Mouse (Mus musculus) hindbrain, embryonic 16.5 days (tissue): ENCODE measurements around the gene Thsd1. TPM values are rescaled to one million over a fixed set of nuclear protein-coding genes. Genes with fewer than 3 reads are reported as not detected.

ENCODE experiments used
- ATAC-seq: fragments of 200-750 bp; cut with Nextera tagmentation; 2 replicates; pipeline ENCODE4 v1.8.0; 2017; ENCODE audit warnings: moderate TSS enrichment, moderate library complexity
- H3K27ac ChIP-seq: fragments of 300-500 bp; sonication (generic); 2 replicates; pipeline ENCODE4 v1.5.1; 2014; ENCODE audit warnings: low read depth, mild to moderate bottlenecking, control low read depth, low read length, moderate library complexity
- H3K27me3 ChIP-seq: fragments of 300-500 bp; sonication (generic); replicated peaks from 2 replicates; pipeline ENCODE4 v1.6.1; 2014; ENCODE audit warnings: low read length; ENCODE audit not compliant: control insufficient read depth, insufficient read depth
- H3K36me3 ChIP-seq: fragments of 300-500 bp; sonication (generic); 2 replicates; pipeline ENCODE4 v1.6.1; 2014; ENCODE audit warnings: mild to moderate bottlenecking, low read length, moderate library complexity, mixed read lengths; ENCODE audit not compliant: control insufficient read depth, insufficient read depth
- H3K4me1 ChIP-seq: fragments of 300-500 bp; sonication (generic); 2 replicates; pipeline ENCODE4 v1.6.1; 2014; ENCODE audit warnings: low read depth, low read length; ENCODE audit not compliant: control insufficient read depth, insufficient read depth
- H3K4me2 ChIP-seq: fragments of 300-500 bp; sonication (generic); 2 replicates; pipeline ENCODE4 v1.6.1; 2014; ENCODE audit warnings: mild to moderate bottlenecking, low read length, control low read depth, moderate library complexity
- H3K4me3 ChIP-seq: fragments of 300-500 bp; sonication (generic); 2 replicates; pipeline ENCODE4 v1.5.1; 2014; ENCODE audit warnings: mild to moderate bottlenecking, low read length, control low read depth, moderate library complexity
- H3K9ac ChIP-seq: fragments of 300-500 bp; sonication (generic); 2 replicates; pipeline ENCODE4 v1.6.1; 2014; ENCODE audit warnings: low read depth, mild to moderate bottlenecking, control low read depth, low read length, moderate library complexity
- H3K9me3 ChIP-seq: fragments of 300-500 bp; sonication (generic); 2 replicates; pipeline ENCODE4 v1.6.1; 2014; ENCODE audit warnings: mild to moderate bottlenecking, low read length, moderate library complexity; ENCODE audit not compliant: control insufficient read depth
- WGBS: fragments of 180-500 bp; shearing (Covaris S2); extraction: QIAGEN DNeasy Blood & Tissue Kit; methylation state at CpG from one replicate; pipeline ENCODE4 v1.1.7; 2014; 5-methylcytosine and 5-hydroxymethylcytosine counted together
- polyA plus RNA-seq: library from polyadenylated mRNA; unstranded; fragments of >200 nt; fragmentation: Nextera tagmentation; extraction: Ambion mirVana; gene quantifications from 2 replicates; pipeline ENCODE4 v1.2.1, GENCODE M21; 2015

Gene Thsd1
- polyA plus RNA-seq = 7.1 and 10.5 TPM in 2 replicates

GRCm38 (mm10) chr8:22227061-22227877 lies at the start of gene Thsd1:
Gene Thsd1 (plus strand): TSS chr8:22227313.
- H3K4me1 ChIP-seq = no peaks in the 10 kb centered on the region
- H3K27me3 ChIP-seq = peaks cover 4% of the 10 kb centered on the region
- H3K36me3 ChIP-seq = no peaks in the 10 kb centered on the region
- peak within 1 kb of the TSS; percentile 54 for H3K4me3 ChIP-seq
- H3K4me2 ChIP-seq = peak within 1 kb of the TSS; percentile 96
- no peaks in the 10 kb centered on the region for H3K9me3 ChIP-seq
- peak; percentile 77 for ATAC-seq
- WGBS = under 1% methylated on average over 33 of the region's 39 CpGs
- peak within 1 kb of the TSS; percentile 62 for H3K9ac ChIP-seq
- H3K27ac ChIP-seq = no peak within 1 kb of the TSS

- peak overlapping the region; percentile 90 for H3K4me3 ChIP-seq
- ATAC-seq = peak; percentile 28
- H3K4me1 ChIP-seq = peaks cover 5% of the 10 kb centered on the region
- peak overlapping the region; percentile 62 for H3K4me2 ChIP-seq
- no peaks in the 10 kb centered on the region for H3K36me3 ChIP-seq
- no peak overlapping the region for H3K27ac ChIP-seq
- H3K9me3 ChIP-seq = no peaks in the 10 kb centered on the region
- no peaks in the 10 kb centered on the region for H3K27me3 ChIP-seq
- no peak overlapping the region for H3K9ac ChIP-seq
- 0% methylated on average over 3 of the region's 3 CpGs for WGBS
Measured at GRCm38 (mm10) chr8:22184884-22185283, 42.2 kb upstream of the Thsd1 start.

DNA sequence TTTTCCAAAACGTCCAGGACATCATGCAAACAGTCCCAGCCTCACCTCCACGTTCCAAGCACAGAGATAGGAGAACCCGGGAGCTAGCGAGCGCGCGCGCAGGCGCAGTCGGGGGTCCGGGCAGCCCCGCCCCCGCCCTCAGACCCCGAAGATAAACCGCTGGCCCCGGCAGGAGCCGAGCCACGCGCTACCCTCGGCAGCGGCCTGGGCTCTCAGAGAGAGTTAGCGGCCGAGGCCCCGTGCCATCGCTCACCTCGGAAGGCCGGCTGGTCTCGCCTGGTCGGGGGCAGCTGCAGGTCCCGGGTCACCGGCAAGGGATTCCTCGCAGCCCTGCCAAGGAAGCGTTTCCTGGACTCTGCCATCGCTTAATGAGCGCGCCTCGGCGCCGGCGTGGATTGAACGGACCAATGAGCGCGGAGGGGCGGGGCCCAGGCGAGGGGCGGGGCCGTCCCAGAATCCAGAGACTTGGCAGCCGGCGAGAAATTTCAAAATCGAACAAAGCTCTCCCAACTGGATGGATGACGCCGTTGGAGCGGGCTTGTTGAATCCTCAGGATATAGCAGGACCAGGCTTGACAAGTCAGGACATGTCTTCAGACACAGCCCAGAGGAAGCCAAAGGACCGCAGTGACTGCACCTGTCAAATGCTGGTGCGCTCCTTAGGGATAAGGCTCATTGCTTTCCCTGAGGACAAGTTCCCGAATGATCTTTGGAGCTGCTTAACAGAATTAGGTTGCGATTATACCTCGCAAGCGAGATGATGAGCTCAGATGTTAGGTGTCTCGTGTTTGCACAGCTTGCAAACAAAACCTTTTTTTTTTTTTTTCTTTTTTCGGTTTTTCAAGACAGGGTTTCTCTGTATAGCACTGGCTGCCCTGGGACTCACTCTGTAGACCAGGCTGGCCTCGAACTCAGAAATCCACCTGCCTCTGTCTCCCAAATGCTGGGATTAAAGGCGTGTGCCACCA lies 41.4 kb upstream of the Thsd1 start, which contains the start of gene Ckap2:
Ckap2 (minus strand) TSS at position 389 of the 967 bp plus-strand sequence.
- Histone ChIP-seq H3K4me1 (peaks cover 5% of the 10 kb centered on the region), H3K36me3 (no peaks in the 10 kb centered on the region), H3K9ac (peak within 1 kb of the TSS; percentile 82), H3K27me3 (no peaks in the 10 kb centered on the region), H3K4me3 (peak within 1 kb of the TSS; percentile 90), H3K9me3 (no peaks in the 10 kb centered on the region), H3K4me2 (peak within 1 kb of the TSS; percentile 62), H3K27ac (peak within 1 kb of the TSS; percentile 84)
- peak; percentile 99 for ATAC-seq
- 3% methylated on average over 60 of the region's 63 CpGs for WGBS

GRCm38 (mm10) chr8:22192660-22193431 lies 34.3 kb upstream of the Thsd1 start, which contains the start of gene Vps36:
Gene Vps36 (plus strand): TSS chr8:22192809.
- Histone ChIP-seq H3K36me3 (no peaks in the 10 kb centered on the region), H3K4me2 (peak within 1 kb of the TSS; percentile 64), H3K4me3 (peak within 1 kb of the TSS; percentile 96), H3K9me3 (no peaks in the 10 kb centered on the region), H3K27ac (peak within 1 kb of the TSS; percentile 97), H3K4me1 (peaks cover 6% of the 10 kb centered on the region), H3K27me3 (no peaks in the 10 kb centered on the region), H3K9ac (peak within 1 kb of the TSS; percentile 99)
- WGBS = under 1% methylated on average over 61 of the region's 73 CpGs
- peak; percentile 96 for ATAC-seq

DNA sequence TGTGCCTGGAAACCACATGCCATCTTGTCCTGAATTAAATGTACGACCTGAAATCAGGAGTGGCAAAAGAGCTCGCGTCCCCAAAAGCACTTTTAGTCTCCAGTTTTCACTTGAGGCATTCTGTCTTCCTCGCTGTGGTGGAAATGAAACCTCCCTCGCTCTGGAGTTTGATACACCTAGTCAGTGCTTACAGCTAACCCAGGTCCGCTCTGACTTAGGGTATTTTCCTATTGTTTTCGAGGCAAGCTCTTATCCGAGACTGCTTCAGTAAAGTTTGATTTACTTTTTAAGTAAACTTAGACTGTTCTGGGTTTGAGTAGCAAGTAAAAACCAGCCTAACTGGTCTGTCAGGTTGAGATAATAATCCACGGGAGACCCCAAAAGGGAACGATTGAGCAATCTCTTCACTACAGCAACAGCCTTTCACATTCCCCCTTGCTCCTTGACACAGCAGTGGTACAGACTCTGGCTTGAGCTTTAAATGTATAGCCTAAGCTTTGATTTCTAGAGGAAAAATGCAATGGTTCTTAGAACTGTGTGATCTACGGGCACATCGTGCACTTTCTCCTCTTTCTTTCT lies 33.6 kb upstream of the Thsd1 start:
- Histone ChIP-seq H3K27me3 (no peaks in the 10 kb centered on the region), H3K9me3 (no peaks in the 10 kb centered on the region), H3K4me1 (peaks cover 6% of the 10 kb centered on the region), H3K4me2 (peak overlapping the region; percentile 64), H3K27ac (peak overlapping the region; percentile 97), H3K4me3 (peak overlapping the region; percentile 96), H3K36me3 (no peaks in the 10 kb centered on the region), H3K9ac (peak overlapping the region; percentile 99)
- 12% methylated on average over 12 of the region's 12 CpGs for WGBS
- peak; percentile 22; the same call in 1 of the 2 replicates for ATAC-seq

DNA sequence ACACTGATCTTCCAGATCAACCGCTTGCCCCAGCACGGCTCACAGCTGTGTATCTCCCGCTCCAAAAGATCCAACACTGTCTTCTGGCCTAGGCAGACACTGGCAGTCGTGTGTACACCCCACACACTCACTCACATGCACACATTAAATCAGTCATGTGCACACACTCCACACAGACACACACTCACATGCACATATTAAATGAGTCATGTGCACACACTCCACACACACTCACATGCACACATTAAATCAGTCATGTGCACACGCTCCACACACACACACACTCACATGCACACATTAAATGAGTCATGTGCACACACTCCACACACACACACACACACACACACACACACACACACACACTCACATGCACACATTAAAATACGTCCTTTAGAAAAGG lies 29.2 kb upstream of the Thsd1 start:
- Histone ChIP-seq H3K4me3 (no peak overlapping the region), H3K9ac (no peak overlapping the region), H3K9me3 (no peaks in the 10 kb centered on the region), H3K4me1 (peaks cover 6% of the 10 kb centered on the region), H3K36me3 (peaks cover 14% of the 10 kb centered on the region), H3K27me3 (no peaks in the 10 kb centered on the region), H3K4me2 (no peak overlapping the region), H3K27ac (no peak overlapping the region)
- no peak for ATAC-seq
- 89% methylated on average over 6 of the region's 6 CpGs for WGBS

- 96% methylated on average over 8 of the region's 8 CpGs for WGBS
- Histone ChIP-seq H3K4me2 (no peak overlapping the region), H3K36me3 (peaks cover 14% of the 10 kb centered on the region), H3K27ac (no peak overlapping the region), H3K4me3 (no peak overlapping the region), H3K27me3 (no peaks in the 10 kb centered on the region), H3K9me3 (no peaks in the 10 kb centered on the region), H3K9ac (no peak overlapping the region), H3K4me1 (peaks cover under 1% of the 10 kb centered on the region)
- no peak for ATAC-seq
Measured at GRCm38 (mm10) chr8:22199481-22199880, 27.6 kb upstream of the Thsd1 start.

DNA sequence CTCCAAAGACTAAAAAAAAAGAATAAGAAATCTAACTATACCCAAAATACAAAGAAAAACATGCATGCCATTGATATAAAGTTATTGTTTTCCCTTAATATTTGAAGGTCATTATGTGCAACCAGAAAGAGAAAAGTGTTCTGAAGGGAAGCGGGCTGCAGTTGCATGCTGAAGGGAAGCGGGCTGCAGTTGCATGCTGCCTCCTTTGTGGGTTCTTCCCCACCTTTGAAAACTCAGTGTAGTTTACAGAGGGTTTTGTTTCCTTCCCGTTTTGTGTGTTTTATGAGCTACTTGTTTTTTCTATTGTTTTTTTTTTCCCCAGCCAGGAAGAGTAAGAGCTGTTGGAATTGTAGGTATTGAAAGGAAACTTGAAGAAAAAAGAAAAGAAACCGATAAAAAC lies 19.6 kb upstream of the Thsd1 start:
- Histone ChIP-seq H3K36me3 (peaks cover 26% of the 10 kb centered on the region), H3K9ac (no peak overlapping the region), H3K9me3 (no peaks in the 10 kb centered on the region), H3K27ac (no peak overlapping the region), H3K27me3 (no peaks in the 10 kb centered on the region), H3K4me3 (no peak overlapping the region), H3K4me1 (no peaks in the 10 kb centered on the region), H3K4me2 (no peak overlapping the region)
- no peak for ATAC-seq
- 84% methylated on average over 4 of the region's 4 CpGs for WGBS
